Mouse (Mus musculus) telencephalon, adult 2 months (tissue): ENCODE measurements around the gene Gm20696.

ENCODE experiments used
- DNase-seq: peaks from one replicate; pipeline ENCODE4 v3.0.0-alpha.2; 2011; ENCODE audit warnings: low read depth, low spot score

Gene Gm20696

GRCm38 (mm10) chr6:99330169-99330568 is 336.4 kb downstream of the Gm20696 start:
- no peak for DNase-seq

- DNase-seq, result no peak
These were observed 338.0 kb downstream of the Gm20696 start for GRCm38 (mm10) chr6:99328634-99329033.

- DNase-seq, result no peak
These were observed 338.5 kb downstream of the Gm20696 start for GRCm38 (mm10) chr6:99328146-99328545.

- no peak for DNase-seq
These were observed 338.9 kb downstream of the Gm20696 start for GRCm38 (mm10) chr6:99327721-99328120.

GRCm38 (mm10) chr6:99325881-99326280 is 340.7 kb downstream of the Gm20696 start:
- DNase-seq, result no peak

GRCm38 (mm10) chr6:99325461-99325860 is 341.1 kb downstream of the Gm20696 start:
- DNase-seq, result no peak

GRCm38 (mm10) chr6:99322132-99322904 is 344.3 kb downstream of the Gm20696 start:
- no peak for DNase-seq

GRCm38 (mm10) chr6:99320444-99320843 is 346.2 kb downstream of the Gm20696 start:
- DNase-seq, result no peak

- no peak for DNase-seq
These were observed 346.9 kb downstream of the Gm20696 start for GRCm38 (mm10) chr6:99319415-99320405.

GRCm38 (mm10) chr6:99314746-99315145 is 351.9 kb downstream of the Gm20696 start:
- no peak for DNase-seq

- no peak for DNase-seq
These were observed 356.1 kb downstream of the Gm20696 start for GRCm38 (mm10) chr6:99310529-99310928.

- DNase-seq, result no peak
These were observed 356.5 kb downstream of the Gm20696 start for GRCm38 (mm10) chr6:99310171-99310500.

- no peak for DNase-seq
These were observed 357.0 kb downstream of the Gm20696 start for GRCm38 (mm10) chr6:99309466-99310170.

GRCm38 (mm10) chr6:99305751-99306150 is 360.8 kb downstream of the Gm20696 start:
- no peak for DNase-seq

- no peak for DNase-seq
These were observed 361.4 kb downstream of the Gm20696 start for GRCm38 (mm10) chr6:99305236-99305635.

- no peak for DNase-seq
These were observed 363.7 kb downstream of the Gm20696 start for GRCm38 (mm10) chr6:99302662-99303435.

GRCm38 (mm10) chr6:99301923-99302322 is 364.7 kb downstream of the Gm20696 start:
- DNase-seq, result no peak

GRCm38 (mm10) chr6:99300235-99300634 is 366.4 kb downstream of the Gm20696 start:
- DNase-seq, result no peak

- DNase-seq, result no peak
These were observed 367.4 kb downstream of the Gm20696 start for GRCm38 (mm10) chr6:99299196-99299595.

- no peak for DNase-seq
These were observed 369.1 kb downstream of the Gm20696 start for GRCm38 (mm10) chr6:99297535-99297934.

GRCm38 (mm10) chr6:99295495-99295894 is 371.1 kb downstream of the Gm20696 start:
- peak; percentile 50 for DNase-seq
